12 mouse cellular contexts compared by ENCODE assay signal in the genomic region with DNA sequence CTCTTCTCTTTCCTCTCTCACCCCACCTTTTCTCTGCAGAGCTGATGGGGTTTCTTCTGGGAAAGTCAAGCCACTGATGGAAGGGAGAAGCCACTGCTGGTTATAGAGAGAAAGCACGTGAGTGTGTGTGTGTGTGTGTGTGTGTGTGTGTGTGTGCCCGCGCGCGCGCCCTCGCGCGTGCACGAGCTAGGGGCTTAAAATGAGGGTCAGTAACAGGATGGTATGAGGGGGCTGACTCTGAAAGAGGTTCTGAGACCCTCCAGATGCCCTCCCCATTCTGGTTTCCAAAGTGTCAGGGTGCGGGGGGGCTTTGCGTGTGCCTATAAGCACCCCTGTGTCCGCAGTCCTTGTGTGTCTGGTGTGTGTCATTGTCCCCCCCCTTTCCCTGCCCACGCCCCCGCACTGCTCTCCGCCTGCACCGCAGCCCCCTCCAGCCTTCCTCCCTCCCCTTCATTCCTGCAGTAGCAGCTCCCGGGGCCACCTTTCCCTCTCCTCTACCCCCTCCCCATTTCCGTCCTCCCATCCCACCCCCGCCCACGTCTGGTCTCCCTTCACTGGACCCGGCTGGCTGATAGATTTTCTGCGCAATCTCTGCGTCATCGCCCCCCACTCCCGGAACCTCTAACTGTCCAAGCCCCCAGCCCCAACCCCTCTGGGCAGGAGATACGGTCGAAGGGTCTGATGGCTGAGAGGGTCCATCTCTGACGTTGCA. TPM values are rescaled to one million over a fixed set of nuclear protein-coding genes. Genes with fewer than 3 reads are reported as not detected.
DNase-seq lines count a peak whose midpoint lies in the region; ATAC-seq and TF ChIP-seq lines count a peak whose summit lies in the region.
"Had no signal": no experiment of that assay in that cellular context is flagged by ENCODE, and none has a peak within 500 bp of the region (broad histone marks: within the 10 kb centered on the region; RNA-seq: fewer than 3 reads in every experiment).

No protein-coding gene starts in this region.

- no peak for TF ChIP-seq CTCF in gastrocnemius, adult 2 months (IDR thresholded peaks at IDR 0.05)

- no peak overlapping the region for H3K9ac ChIP-seq in forebrain, embryonic 11.5 days (ENCODE audit: low read length)
- H3K9ac ChIP-seq: limb, embryonic 15.5 days had no signal

- H3K27ac ChIP-seq in forebrain, embryonic 10.5 days: no peak overlapping the region
- H3K27ac ChIP-seq in forebrain, embryonic 11.5 days (ENCODE audit: low read depth, low read length): no peak overlapping the region
- no peak overlapping the region for H3K27ac ChIP-seq in gastrocnemius, adult 2 months
- H3K27ac ChIP-seq: limb, embryonic 15.5 days had no signal

- peaks cover 62% of the 10 kb centered on the region for H3K4me1 ChIP-seq in forebrain, embryonic 10.5 days
- peaks cover 23% of the 10 kb centered on the region; the same call in 1 of the 2 replicates for H3K4me1 ChIP-seq in forebrain, embryonic 11.5 days (replicated peaks; ENCODE audit: control insufficient read depth, insufficient read depth, low read length)

- no peaks in the 10 kb centered on the region for H3K9me3 ChIP-seq in forebrain, embryonic 10.5 days
- H3K9me3 ChIP-seq in forebrain, embryonic 11.5 days (ENCODE audit: control insufficient read depth, low read length): no peaks in the 10 kb centered on the region
- H3K9me3 ChIP-seq: limb, embryonic 15.5 days had no signal

- H3K36me3 ChIP-seq in forebrain, embryonic 10.5 days (replicated peaks): no peaks in the 10 kb centered on the region
- no peaks in the 10 kb centered on the region for H3K36me3 ChIP-seq in forebrain, embryonic 11.5 days (ENCODE audit: control insufficient read depth, insufficient read depth, low read length)
- H3K36me3 ChIP-seq: limb, embryonic 15.5 days had no signal

- H3K4me3 ChIP-seq in forebrain, embryonic 10.5 days: peak overlapping the region; percentile 61
- no peak overlapping the region for H3K4me3 ChIP-seq in forebrain, embryonic 11.5 days (ENCODE audit: low read depth, low read length)
- no peak overlapping the region for H3K4me3 ChIP-seq in gastrocnemius, adult 2 months

- H3K27me3 ChIP-seq in forebrain, embryonic 10.5 days (ENCODE audit: poor library complexity, severe bottlenecking): peaks cover 96% of the 10 kb centered on the region
- H3K27me3 ChIP-seq in forebrain, embryonic 11.5 days (ENCODE audit: control insufficient read depth, insufficient read depth, low read length): peaks cover 64% of the 10 kb centered on the region

- no peak for DNase-seq in forebrain, embryonic 10.5 days (ENCODE audit: extremely low spot score, low spot score)
- DNase-seq in forebrain, embryonic 11.5 days (ENCODE audit: low spot score): no peak
- peak; percentile 24 for DNase-seq in right cerebral cortex, postnatal 4 days
- DNase-seq in right cerebral cortex, adult 18-20 months: no peak
- DNase-seq in induced T-regulatory cell, adult 2 months (ENCODE audit: low read depth): peak; percentile 16
- DNase-seq in testis, postnatal 10 days (ENCODE audit: low spot score): no peak
- no peak for DNase-seq in gastrocnemius, adult 2 months
- DNase-seq in layer of hippocampus, adult 9-10 months (ENCODE audit: low spot score): no peak
- DNase-seq: cerebellum, adult 11-12 months; kidney, adult 11 months had no signal

- H3K4me2 ChIP-seq in forebrain, embryonic 11.5 days (ENCODE audit: low read depth, low read length, severe bottlenecking): no peak overlapping the region

- 1% methylated on average over 29 of the region's 29 CpGs for WGBS in forebrain, embryonic 10.5 days
- 3% methylated on average over 29 of the region's 29 CpGs for WGBS in forebrain, embryonic 11.5 days

- intact Hi-C loops in gastrocnemius, adult 2 months (cut with DNase I): no loop called here

- ATAC-seq in forebrain, embryonic 11.5 days (replicated peaks; ENCODE audit: low FRiP score): no peak
- ATAC-seq: activated CD4-positive, CD25-positive, alpha-beta regulatory T cell, adult 4 months had no signal

RNA-seq across cellular contexts. Expression of a gene that starts 2.5 kb away (rescaled TPM):
- 0.35 TPM in 1 of 2 replicates, not detected in the other for polyA plus RNA-seq in forebrain, embryonic 10.5 days (2016; fragmentation: Nextera tagmentation; extraction: Ambion mirVana)
- 0.32 TPM in 1 of 2 replicates, not detected in the other for polyA plus RNA-seq in forebrain, embryonic 11.5 days (2014; fragmentation: Nextera tagmentation; extraction: Ambion mirVana)
- not detected for total RNA-seq in gastrocnemius, adult 2 months (2021)
- polyA plus RNA-seq: activated CD4-positive, CD25-positive, alpha-beta regulatory T cell, adult 4 months had no signal

RNA-seq across cellular contexts. Expression of a gene that starts 17.2 kb away (rescaled TPM):
- 195 and 198 TPM in 2 replicates for polyA plus RNA-seq in forebrain, embryonic 10.5 days (2016; fragmentation: Nextera tagmentation; extraction: Ambion mirVana)
- 187 and 207 TPM in 2 replicates for polyA plus RNA-seq in forebrain, embryonic 11.5 days (2014; fragmentation: Nextera tagmentation; extraction: Ambion mirVana)
- 10 to 100 TPM; 12.4 to 19.2 TPM for total RNA-seq in gastrocnemius, adult 2 months (2021)

RNA-seq across cellular contexts. Expression of a gene that starts 40.9 kb away (rescaled TPM):
- polyA plus RNA-seq in forebrain, embryonic 10.5 days (2016; fragmentation: Nextera tagmentation; extraction: Ambion mirVana): 102 and 107 TPM in 2 replicates
- polyA plus RNA-seq in forebrain, embryonic 11.5 days (2014; fragmentation: Nextera tagmentation; extraction: Ambion mirVana): 93.4 and 99.5 TPM in 2 replicates
- 10 to 100 TPM; 61.2 to 79.6 TPM for total RNA-seq in gastrocnemius, adult 2 months (2021)

RNA-seq across cellular contexts. Expression of a gene that starts 41.9 kb away (rescaled TPM):
- 35.7 and 40.7 TPM in 2 replicates for polyA plus RNA-seq in forebrain, embryonic 10.5 days (2016; fragmentation: Nextera tagmentation; extraction: Ambion mirVana)
- polyA plus RNA-seq in forebrain, embryonic 11.5 days (2014; fragmentation: Nextera tagmentation; extraction: Ambion mirVana): 29.1 and 30.7 TPM in 2 replicates
- total RNA-seq in gastrocnemius, adult 2 months (2021): 10 to 100 TPM; 15.2 to 20.6 TPM

RNA-seq across cellular contexts. Expression of a gene that starts 43.4 kb away (rescaled TPM):
- polyA plus RNA-seq in forebrain, embryonic 10.5 days (2016; fragmentation: Nextera tagmentation; extraction: Ambion mirVana): 0.10 and 0.17 TPM in 2 replicates
- 0.20 TPM in 1 of 2 replicates, not detected in the other for polyA plus RNA-seq in forebrain, embryonic 11.5 days (2014; fragmentation: Nextera tagmentation; extraction: Ambion mirVana)
- total RNA-seq in gastrocnemius, adult 2 months (2021): 1 to 10 TPM; 2.5 to 2.8 TPM
- polyA plus RNA-seq: activated CD4-positive, CD25-positive, alpha-beta regulatory T cell, adult 4 months had no signal

Comparison
In these comparisons a context has a peak if more than half of its experiments do, and no peak if none do; other contexts are left out.
1. DNase-seq: peak in right cerebral cortex, postnatal 4 days (single experiment) and induced T-regulatory cell, adult 2 months (single experiment); none in forebrain, embryonic 10.5 days (single experiment), forebrain, embryonic 11.5 days (single experiment), right cerebral cortex, adult 18-20 months (single experiment), testis, postnatal 10 days (single experiment), gastrocnemius, adult 2 months (single experiment) and layer of hippocampus, adult 9-10 months (single experiment).